Mouse (Mus musculus): Measurements from ENCODE around the gene Pprc1.

Pprc1 gene

GRCm38 (mm10) chr19:46119458-46119857, 74.8 kb downstream of the Pprc1 start:
- no peak for DNase-seq (ENCODE audit: low read depth, low spot score)

- DNase-seq (ENCODE audit: low read depth, low spot score), result no peak
Observed at GRCm38 (mm10) chr19:46120872-46121271, 76.2 kb downstream of the Pprc1 start.

Measured in CD4-positive, CD25-positive, alpha-beta regulatory T cell, adult 2 months (primary cell).